Mouse (Mus musculus) cerebellum, adult 11 months (tissue): ENCODE measurements around the gene Tcap.

ENCODE experiments used
- DNase-seq: peaks from one replicate; pipeline ENCODE4 v3.0.0; 2022

Tcap gene

GRCm38 (mm10) chr11:98383261-98384030 lies at the start of gene Tcap:
TSS of gene Tcap (plus strand) at chr11:98383811.
- peak; percentile 69 for DNase-seq

- DNase-seq = peak; percentile 77
Observed at GRCm38 (mm10) chr11:98333981-98334741, 49.5 kb upstream of the Tcap start.

GRCm38 (mm10) chr11:98335250-98335649 lies 48.4 kb upstream of the Tcap start:
- no peak for DNase-seq

GRCm38 (mm10) chr11:98336245-98337107 lies 47.1 kb upstream of the Tcap start:
- DNase-seq = peak; percentile 58

GRCm38 (mm10) chr11:98338507-98338961 lies 45.1 kb upstream of the Tcap start:
- DNase-seq = peak; percentile 87

- peak; percentile 62 for DNase-seq
Observed at GRCm38 (mm10) chr11:98339071-98339501, 44.5 kb upstream of the Tcap start.

- peak; percentile 54 for DNase-seq
Observed at GRCm38 (mm10) chr11:98339679-98340287, 43.8 kb upstream of the Tcap start.

GRCm38 (mm10) chr11:98340597-98340996 lies 43.0 kb upstream of the Tcap start:
- no peak for DNase-seq

- no peak for DNase-seq
Observed at GRCm38 (mm10) chr11:98341174-98341573, 42.4 kb upstream of the Tcap start.

- peak; percentile 97 for DNase-seq
Observed at GRCm38 (mm10) chr11:98342000-98342945, 41.3 kb upstream of the Tcap start.

- DNase-seq = peak; percentile 89
Observed at GRCm38 (mm10) chr11:98345253-98345652, 38.4 kb upstream of the Tcap start.

- no peak for DNase-seq
Observed at GRCm38 (mm10) chr11:98346168-98346567, 37.4 kb upstream of the Tcap start.

GRCm38 (mm10) chr11:98347385-98348082 lies 36.1 kb upstream of the Tcap start:
- DNase-seq = peak; percentile 47

GRCm38 (mm10) chr11:98348083-98348961 lies 35.3 kb upstream of the Tcap start, which contains the start of gene Ppp1r1b:
TSS of gene Ppp1r1b (plus strand) at chr11:98348404.
- DNase-seq = peak; percentile 73

GRCm38 (mm10) chr11:98349308-98349707 lies 34.3 kb upstream of the Tcap start:
- no peak for DNase-seq

- DNase-seq = no peak
Observed at GRCm38 (mm10) chr11:98352272-98352990, 31.2 kb upstream of the Tcap start.

GRCm38 (mm10) chr11:98353651-98354211 lies 29.9 kb upstream of the Tcap start:
- DNase-seq = no peak

GRCm38 (mm10) chr11:98354445-98354844 lies 29.2 kb upstream of the Tcap start:
- DNase-seq = no peak
